Mouse (Mus musculus): ENCODE results near the gene Ints7.

- no peak for TF ChIP-seq CTCF (IDR thresholded peaks at IDR 0.05; ENCODE audit: borderline replicate concordance, extremely low read depth, insufficient read depth, insufficient read length)
- TF ChIP-seq POLR2A (IDR thresholded peaks at IDR 0.05; ENCODE audit: borderline replicate concordance, extremely low read depth, insufficient read depth, insufficient read length, poor library complexity, severe bottlenecking) = no peak
Measured at GRCm38 (mm10) chr1:191585704-191586103, 10.3 kb downstream of the Ints7 start.
